Mouse (Mus musculus): ENCODE measurements around the gene Rtp2.

DNA sequence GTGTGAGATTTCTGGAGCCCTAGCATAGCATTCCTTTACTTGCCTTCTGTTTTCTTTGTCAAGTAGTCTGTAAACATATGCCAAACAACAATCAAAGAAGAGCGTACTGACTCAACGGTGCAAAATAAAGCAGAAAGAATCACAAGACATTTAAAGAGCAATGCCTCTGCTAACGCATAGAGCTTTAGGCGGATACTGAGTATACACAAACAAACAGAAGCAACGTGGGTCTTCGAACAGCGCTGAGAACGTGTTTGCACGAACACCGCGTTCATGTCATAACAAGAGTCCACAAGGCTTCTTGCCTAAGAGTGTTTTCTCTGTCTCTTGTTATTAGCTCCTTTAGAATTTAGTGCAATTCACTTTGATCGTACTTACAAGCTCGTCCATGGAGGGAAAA, 19.5 kb downstream of the Rtp2 start:
- TF ChIP-seq CTCF (conservative IDR thresholded peaks at IDR 0.05; ENCODE audit: low read length) (no peak), NANOG (IDR thresholded peaks at IDR 0.05; ENCODE audit: borderline replicate concordance, low read length) (no peak)

All from E14TG2a.4 (cell line).